Mouse (Mus musculus): ENCODE data around the gene Gpr146. TPM values are rescaled to one million over a fixed set of nuclear protein-coding genes. Genes with fewer than 3 reads are reported as not detected.

Gene Gpr146
- polyA plus RNA-seq, 1 experiment from 2014 or later: 1.7 TPM

MicroRNAs within 50 kb of the gene (microRNA counts, 519-probe panel; counts per million panel counts)
- microRNA mmu-miR-339-3p (not detected), microRNA mmu-miR-339-5p (not detected)

Small RNA genes within 50 kb of the gene (microRNA-seq; reads per million reads assigned to microRNA genes)
- gene Mir339: 518 reads per million, percentile 70 among the genes with 10 or more reads in this experiment

Other genes with a start within 250 kb of the Gpr146 start
- gene Prkar1b, start 227.7 kb upstream of the Gpr146 start, polyA plus RNA-seq (2016; fragmentation: Nextera tagmentation; extraction: Ambion mirVana): 12.7 and 13.8 TPM in 2 replicates
- 4.7 and 5.8 TPM in 2 replicates for gene Dnaaf5, start 227.5 kb upstream of the Gpr146 start, polyA plus RNA-seq (2016; fragmentation: Nextera tagmentation; extraction: Ambion mirVana)
- gene Sun1, start 177.1 kb upstream of the Gpr146 start, polyA plus RNA-seq (2016; fragmentation: Nextera tagmentation; extraction: Ambion mirVana): 54.0 and 54.9 TPM in 2 replicates
- gene Get4, start 125.4 kb upstream of the Gpr146 start, polyA plus RNA-seq (2016; fragmentation: Nextera tagmentation; extraction: Ambion mirVana): 165 and 167 TPM in 2 replicates
- gene Adap1, start 52.1 kb upstream of the Gpr146 start, polyA plus RNA-seq (2016; fragmentation: Nextera tagmentation; extraction: Ambion mirVana): 0.77 and 1.1 TPM in 2 replicates
- 118 and 121 TPM in 2 replicates for gene Cox19, start 26.3 kb upstream of the Gpr146 start, polyA plus RNA-seq (2016; fragmentation: Nextera tagmentation; extraction: Ambion mirVana)
- 0.90 and 1.0 TPM in 2 replicates for gene Cyp2w1, start 25.1 kb upstream of the Gpr146 start, polyA plus RNA-seq (2016; fragmentation: Nextera tagmentation; extraction: Ambion mirVana)
- gene C130050O18Rik, start 27.6 kb downstream of the Gpr146 start, polyA plus RNA-seq (2016; fragmentation: Nextera tagmentation; extraction: Ambion mirVana): 1.5 and 1.7 TPM in 2 replicates
- gene Gper1, start 45.5 kb downstream of the Gpr146 start, polyA plus RNA-seq (2016; fragmentation: Nextera tagmentation; extraction: Ambion mirVana): 1.7 and 1.9 TPM in 2 replicates
- 32.7 and 34.2 TPM in 2 replicates for gene 3110082I17Rik, start 82.8 kb downstream of the Gpr146 start, polyA plus RNA-seq (2016; fragmentation: Nextera tagmentation; extraction: Ambion mirVana)
- 8.1 and 10.9 TPM in 2 replicates for gene Zfand2a, start 106.9 kb downstream of the Gpr146 start, polyA plus RNA-seq (2016; fragmentation: Nextera tagmentation; extraction: Ambion mirVana)
- gene Uncx, start 165.8 kb downstream of the Gpr146 start, polyA plus RNA-seq (2016; fragmentation: Nextera tagmentation; extraction: Ambion mirVana): 0.11 and 0.23 TPM in 2 replicates